Mouse (Mus musculus) MEL-GATA-1-ER (cell line): Measurements from ENCODE around the gene Tubgcp6.

Experiments used
- DNase-seq: peaks from one replicate; pipeline ENCODE4 v3.0.0-alpha.2; 2012; ENCODE audit warnings: low read depth; ENCODE audit errors: extremely low read depth

Tubgcp6 gene

GRCm38 (mm10) chr15:89064891-89065290 lies 58.0 kb downstream of the Tubgcp6 start:
- DNase-seq: no peak

GRCm38 (mm10) chr15:89063536-89063935 lies 59.4 kb downstream of the Tubgcp6 start:
- DNase-seq: no peak

DNA sequence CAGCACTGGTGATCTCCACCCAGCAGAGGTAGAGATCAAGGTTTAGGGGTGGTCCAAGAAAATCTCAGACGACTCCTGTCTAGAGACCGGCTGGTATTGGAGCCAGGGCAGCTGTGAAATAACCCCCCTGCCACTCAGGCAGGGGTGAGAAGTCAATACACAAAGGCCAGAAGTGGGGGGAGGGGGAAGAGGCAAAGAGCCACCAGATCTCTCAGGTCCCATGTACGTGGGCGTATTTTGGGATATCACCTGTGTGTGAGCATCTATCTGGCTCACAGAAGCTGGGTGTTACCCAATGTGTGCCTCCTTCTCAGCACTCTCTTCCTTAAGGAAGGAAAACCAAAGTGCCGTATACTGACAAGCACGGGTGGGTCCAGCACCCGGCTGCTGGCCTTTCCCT lies 59.9 kb downstream of the Tubgcp6 start:
- DNase-seq: no peak

GRCm38 (mm10) chr15:89062518-89062910 lies 60.4 kb downstream of the Tubgcp6 start:
- no peak for DNase-seq

GRCm38 (mm10) chr15:89061761-89062517 lies 61.0 kb downstream of the Tubgcp6 start:
- DNase-seq: no peak

GRCm38 (mm10) chr15:89060811-89061460 lies 62.0 kb downstream of the Tubgcp6 start:
- DNase-seq: no peak

GRCm38 (mm10) chr15:89060032-89060681 lies 62.8 kb downstream of the Tubgcp6 start:
- no peak for DNase-seq

DNA sequence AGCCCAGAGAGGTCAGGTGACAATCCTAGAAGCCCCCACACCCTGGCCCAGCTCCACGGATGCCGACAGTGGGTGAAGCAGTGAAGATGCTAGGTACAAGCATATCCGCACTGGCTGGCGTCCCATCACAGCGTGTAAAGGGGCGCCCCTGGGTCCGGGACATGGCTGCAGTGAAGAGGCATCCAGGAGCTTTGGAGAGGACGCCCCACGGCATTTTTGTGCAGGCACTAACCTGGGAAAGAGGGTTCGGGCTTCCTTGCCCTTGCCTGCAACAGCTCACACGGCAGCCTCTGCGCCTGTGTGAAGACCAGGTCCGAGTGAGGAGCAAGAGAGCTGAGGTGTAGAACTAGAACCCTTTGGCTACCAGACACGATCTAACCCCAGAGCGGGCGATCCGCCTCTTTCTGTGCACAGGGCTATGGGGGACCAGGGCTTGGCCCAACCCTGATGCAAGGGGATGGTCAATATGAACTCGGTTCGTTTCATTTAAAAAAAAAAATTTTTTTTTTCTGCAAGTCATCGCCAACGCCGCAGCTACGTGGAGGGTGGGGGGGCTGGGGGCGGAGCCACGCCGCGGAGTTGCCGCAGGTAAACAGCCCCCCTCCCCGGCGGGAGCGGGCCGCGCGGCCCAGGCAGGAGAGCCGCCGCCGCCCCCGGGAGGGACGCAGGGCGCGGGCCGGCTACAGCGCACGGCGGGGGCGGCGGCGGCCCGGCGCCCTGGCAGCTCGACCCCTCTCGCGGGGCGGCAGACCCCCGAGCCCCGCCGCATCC lies 63.6 kb downstream of the Tubgcp6 start, which contains the start of gene Panx2:
Gene Panx2, plus strand, starts transcription at position 574 of the 771 bp plus-strand sequence.
- no peak for DNase-seq

GRCm38 (mm10) chr15:89058736-89059135 lies 64.2 kb downstream of the Tubgcp6 start:
- no peak for DNase-seq

- DNase-seq: no peak
Measured at GRCm38 (mm10) chr15:89054666-89055065, 68.2 kb downstream of the Tubgcp6 start.
